Mouse (Mus musculus): ENCODE data around the gene Dgkd. TPM values are rescaled to one million over a fixed set of nuclear protein-coding genes. Genes with fewer than 3 reads are reported as not detected.

Gene Dgkd
- polyA plus RNA-seq, 1 experiment: 32.1 TPM

- DNase-seq: no peak
- H3K27ac ChIP-seq (ENCODE audit: insufficient read depth, low read depth, low read length): no peak overlapping the region
These were observed 71.8 kb downstream of the Dgkd start for GRCm38 (mm10) chr1:87924888-87925287.

GRCm38 (mm10) chr1:87929730-87930129, 76.6 kb downstream of the Dgkd start:
- TF ChIP-seq CTCF (conservative IDR thresholded peaks at IDR 0.05; ENCODE audit: insufficient read depth, insufficient read length, low read depth, low read length) (no peak), POLR2A (IDR thresholded peaks at IDR 0.05; ENCODE audit: low read depth, low read length) (no peak)
- peaks cover 9% of the 10 kb centered on the region for H3K36me3 ChIP-seq (ENCODE audit: control insufficient read depth, insufficient read depth, low read length)
- H3K27me3 ChIP-seq (replicated peaks; ENCODE audit: control insufficient read depth, insufficient read depth, low read length): no peaks in the 10 kb centered on the region
- H3K27ac ChIP-seq (ENCODE audit: insufficient read depth, low read depth, low read length): no peak overlapping the region
- no peak for DNase-seq
- H3K4me1 ChIP-seq (ENCODE audit: control insufficient read depth, insufficient read depth, low read length): no peaks in the 10 kb centered on the region
- 65% methylated on average over 5 of the region's 5 CpGs for WGBS
- H3K4me3 ChIP-seq (ENCODE audit: insufficient read depth, low read depth, low read length): no peak overlapping the region

More at GRCm38 (mm10) chr1:87924888-87925287, 71.8 kb downstream of the Dgkd start:
- Histone ChIP-seq H3K27me3 (replicated peaks; ENCODE audit: control insufficient read depth, insufficient read depth, low read length) (no peaks in the 10 kb centered on the region), H3K36me3 (ENCODE audit: control insufficient read depth, insufficient read depth, low read length) (peaks cover 6% of the 10 kb centered on the region), H3K4me1 (ENCODE audit: control insufficient read depth, insufficient read depth, low read length) (peaks cover 7% of the 10 kb centered on the region; the same call in 1 of the 2 replicates), H3K4me3 (ENCODE audit: insufficient read depth, low read depth, low read length) (no peak overlapping the region)
- TF ChIP-seq POLR2A (IDR thresholded peaks at IDR 0.05; ENCODE audit: low read depth, low read length) (no peak), CTCF (conservative IDR thresholded peaks at IDR 0.05; ENCODE audit: insufficient read depth, insufficient read length, low read depth, low read length) (no peak)
- WGBS: 77% methylated on average over 4 of the region's 4 CpGs

- TF ChIP-seq CTCF (conservative IDR thresholded peaks at IDR 0.05; ENCODE audit: insufficient read depth, insufficient read length, low read depth, low read length) (no peak), POLR2A (IDR thresholded peaks at IDR 0.05; ENCODE audit: low read depth, low read length) (no peak)
- H3K4me3 ChIP-seq (ENCODE audit: insufficient read depth, low read depth, low read length): no peak overlapping the region
- DNase-seq: no peak
- H3K27ac ChIP-seq (ENCODE audit: insufficient read depth, low read depth, low read length): no peak overlapping the region
- H3K4me1 ChIP-seq (ENCODE audit: control insufficient read depth, insufficient read depth, low read length): no peaks in the 10 kb centered on the region
- H3K27me3 ChIP-seq (replicated peaks; ENCODE audit: control insufficient read depth, insufficient read depth, low read length): no peaks in the 10 kb centered on the region
- 69% methylated on average over 5 of the region's 5 CpGs for WGBS
- H3K36me3 ChIP-seq (ENCODE audit: control insufficient read depth, insufficient read depth, low read length): peaks cover 3% of the 10 kb centered on the region
These were observed 80.0 kb downstream of the Dgkd start for GRCm38 (mm10) chr1:87933051-87933450.

GRCm38 (mm10) chr1:87935095-87935494, 82.0 kb downstream of the Dgkd start:
- TF ChIP-seq CTCF (conservative IDR thresholded peaks at IDR 0.05; ENCODE audit: insufficient read depth, insufficient read length, low read depth, low read length) (no peak), POLR2A (IDR thresholded peaks at IDR 0.05; ENCODE audit: low read depth, low read length) (no peak)
- Histone ChIP-seq H3K36me3 (ENCODE audit: control insufficient read depth, insufficient read depth, low read length) (peaks cover 3% of the 10 kb centered on the region), H3K27me3 (replicated peaks; ENCODE audit: control insufficient read depth, insufficient read depth, low read length) (no peaks in the 10 kb centered on the region), H3K4me3 (ENCODE audit: insufficient read depth, low read depth, low read length) (no peak overlapping the region), H3K4me1 (ENCODE audit: control insufficient read depth, insufficient read depth, low read length) (no peaks in the 10 kb centered on the region), H3K27ac (ENCODE audit: insufficient read depth, low read depth, low read length) (no peak overlapping the region)
- no peak for DNase-seq
- WGBS: 83% methylated on average over 9 of the region's 9 CpGs

- TF ChIP-seq CTCF (conservative IDR thresholded peaks at IDR 0.05; ENCODE audit: insufficient read depth, insufficient read length, low read depth, low read length) (no peak), POLR2A (IDR thresholded peaks at IDR 0.05; ENCODE audit: low read depth, low read length) (no peak)
- H3K27ac ChIP-seq (ENCODE audit: insufficient read depth, low read depth, low read length): no peak overlapping the region
- H3K36me3 ChIP-seq (ENCODE audit: control insufficient read depth, insufficient read depth, low read length): peaks cover 3% of the 10 kb centered on the region
- DNase-seq: no peak
- no peaks in the 10 kb centered on the region for H3K4me1 ChIP-seq (ENCODE audit: control insufficient read depth, insufficient read depth, low read length)
- WGBS: 73% methylated on average over 2 of the region's 2 CpGs
- H3K27me3 ChIP-seq (replicated peaks; ENCODE audit: control insufficient read depth, insufficient read depth, low read length): no peaks in the 10 kb centered on the region
- H3K4me3 ChIP-seq (ENCODE audit: insufficient read depth, low read depth, low read length): no peak overlapping the region
These were observed 82.5 kb downstream of the Dgkd start for GRCm38 (mm10) chr1:87935546-87935945.

GRCm38 (mm10) chr1:87936075-87936474, 83.0 kb downstream of the Dgkd start:
- Histone ChIP-seq H3K36me3 (ENCODE audit: control insufficient read depth, insufficient read depth, low read length) (peaks cover 3% of the 10 kb centered on the region), H3K27me3 (replicated peaks; ENCODE audit: control insufficient read depth, insufficient read depth, low read length) (no peaks in the 10 kb centered on the region), H3K27ac (ENCODE audit: insufficient read depth, low read depth, low read length) (no peak overlapping the region), H3K4me1 (ENCODE audit: control insufficient read depth, insufficient read depth, low read length) (no peaks in the 10 kb centered on the region), H3K4me3 (ENCODE audit: insufficient read depth, low read depth, low read length) (no peak overlapping the region)
- WGBS: 92% methylated on average over 7 of the region's 7 CpGs
- DNase-seq: no peak
- no peak for TF ChIP-seq POLR2A (IDR thresholded peaks at IDR 0.05; ENCODE audit: low read depth, low read length)
- no peak for TF ChIP-seq CTCF (conservative IDR thresholded peaks at IDR 0.05; ENCODE audit: insufficient read depth, insufficient read length, low read depth, low read length)

- WGBS: 47% methylated on average over 2 of the region's 2 CpGs
- Histone ChIP-seq H3K27ac (ENCODE audit: insufficient read depth, low read depth, low read length) (no peak overlapping the region), H3K36me3 (ENCODE audit: control insufficient read depth, insufficient read depth, low read length) (peaks cover 3% of the 10 kb centered on the region), H3K4me1 (ENCODE audit: control insufficient read depth, insufficient read depth, low read length) (no peaks in the 10 kb centered on the region), H3K27me3 (replicated peaks; ENCODE audit: control insufficient read depth, insufficient read depth, low read length) (no peaks in the 10 kb centered on the region), H3K4me3 (ENCODE audit: insufficient read depth, low read depth, low read length) (no peak overlapping the region)
- no peak for DNase-seq
- TF ChIP-seq POLR2A (IDR thresholded peaks at IDR 0.05; ENCODE audit: low read depth, low read length) (no peak), CTCF (conservative IDR thresholded peaks at IDR 0.05; ENCODE audit: insufficient read depth, insufficient read length, low read depth, low read length) (peak; percentile 68)
These were observed 83.4 kb downstream of the Dgkd start for GRCm38 (mm10) chr1:87936516-87936915.
